Mouse (Mus musculus) lung, postnatal 10 days (tissue): ENCODE data around the gene Slc35g3.

ENCODE experiments used
- DNase-seq: peaks from one replicate; pipeline ENCODE4 v3.0.0; 2021

The Slc35g3 gene

GRCm38 (mm10) chr11:69781828-69782227, 20.1 kb upstream of the Slc35g3 start:
- no peak for DNase-seq

GRCm38 (mm10) chr11:69778985-69779384, 17.2 kb upstream of the Slc35g3 start:
- no peak for DNase-seq

GRCm38 (mm10) chr11:69778258-69778982, 16.7 kb upstream of the Slc35g3 start:
- DNase-seq: no peak

GRCm38 (mm10) chr11:69777504-69778257, 15.9 kb upstream of the Slc35g3 start:
- no peak for DNase-seq

GRCm38 (mm10) chr11:69776488-69776887, 14.7 kb upstream of the Slc35g3 start:
- no peak for DNase-seq

GRCm38 (mm10) chr11:69775716-69776115, 13.9 kb upstream of the Slc35g3 start:
- no peak for DNase-seq

GRCm38 (mm10) chr11:69774961-69775360, 13.2 kb upstream of the Slc35g3 start:
- DNase-seq: no peak

GRCm38 (mm10) chr11:69767625-69767909, 5.8 kb upstream of the Slc35g3 start:
- DNase-seq: peak; percentile 68

GRCm38 (mm10) chr11:69766872-69767624, 5.3 kb upstream of the Slc35g3 start:
- no peak for DNase-seq

GRCm38 (mm10) chr11:69766126-69766609, 4.4 kb upstream of the Slc35g3 start:
- DNase-seq: peak; percentile 86

GRCm38 (mm10) chr11:69765221-69766125, 3.7 kb upstream of the Slc35g3 start, which contains the start of gene Zbtb4:
Gene Zbtb4 (plus strand): TSS chr11:69765912.
- peak; percentile 59 for DNase-seq

GRCm38 (mm10) chr11:69763551-69763950, 1.8 kb upstream of the Slc35g3 start:
- DNase-seq: no peak

- no peak for DNase-seq
Measured at GRCm38 (mm10) chr11:69760901-69761200, 917 bp downstream of the Slc35g3 start.

- DNase-seq: no peak
Measured at GRCm38 (mm10) chr11:69760160-69760900, 1.4 kb downstream of the Slc35g3 start.

- peak; percentile 92 for DNase-seq
Measured at GRCm38 (mm10) chr11:69758971-69759721, 2.6 kb downstream of the Slc35g3 start.

- peak; percentile 98 for DNase-seq
Measured at GRCm38 (mm10) chr11:69758478-69758970, 3.2 kb downstream of the Slc35g3 start, which contains the start of gene Polr2a. Gene Polr2a (minus strand): TSS chr11:69758637.

GRCm38 (mm10) chr11:69758090-69758456, 3.7 kb downstream of the Slc35g3 start:
- DNase-seq: peak; percentile 97

GRCm38 (mm10) chr11:69757303-69758089, 4.3 kb downstream of the Slc35g3 start:
- no peak for DNase-seq

- peak; percentile 77 for DNase-seq
Measured at GRCm38 (mm10) chr11:69754701-69755100, 7.1 kb downstream of the Slc35g3 start.

- DNase-seq: no peak
Measured at GRCm38 (mm10) chr11:69754233-69754632, 7.5 kb downstream of the Slc35g3 start.
